Mouse (Mus musculus): ENCODE results near the gene Il21. TPM values are rescaled to one million over a fixed set of nuclear protein-coding genes. Genes with fewer than 3 reads are reported as not detected.

Gene Il21
- polyA plus RNA-seq, 1 experiment from 2014 or later = not detected

- WGBS = 29% methylated on average over 2 of the region's 2 CpGs
- no peak overlapping the region for H3K9ac ChIP-seq (ENCODE audit: low read depth, low read length)
- no peaks in the 10 kb centered on the region for H3K36me3 ChIP-seq (ENCODE audit: insufficient read depth, low read length)
- H3K4me1 ChIP-seq (replicated peaks; ENCODE audit: insufficient read depth, low read length) = no peaks in the 10 kb centered on the region
- DNase-seq (ENCODE audit: low spot score) (no peak), ATAC-seq (replicated peaks; ENCODE audit: low FRiP score, low read depth) (no peak)
- H3K9me3 ChIP-seq (replicated peaks; ENCODE audit: low read length) = no peaks in the 10 kb centered on the region
- H3K27ac ChIP-seq = no peak overlapping the region
- TF ChIP-seq CTCF (IDR thresholded peaks at IDR 0.05; ENCODE audit: low read depth) = no peak
- no peak overlapping the region for H3K4me2 ChIP-seq (ENCODE audit: low read length)
- H3K4me3 ChIP-seq (replicated peaks; ENCODE audit: low read depth, low read length) = no peak overlapping the region
- H3K27me3 ChIP-seq (ENCODE audit: insufficient read depth, low read length) = no peaks in the 10 kb centered on the region
These were observed 51.4 kb downstream of the Il21 start for GRCm38 (mm10) chr3:37181041-37181440.

DNA sequence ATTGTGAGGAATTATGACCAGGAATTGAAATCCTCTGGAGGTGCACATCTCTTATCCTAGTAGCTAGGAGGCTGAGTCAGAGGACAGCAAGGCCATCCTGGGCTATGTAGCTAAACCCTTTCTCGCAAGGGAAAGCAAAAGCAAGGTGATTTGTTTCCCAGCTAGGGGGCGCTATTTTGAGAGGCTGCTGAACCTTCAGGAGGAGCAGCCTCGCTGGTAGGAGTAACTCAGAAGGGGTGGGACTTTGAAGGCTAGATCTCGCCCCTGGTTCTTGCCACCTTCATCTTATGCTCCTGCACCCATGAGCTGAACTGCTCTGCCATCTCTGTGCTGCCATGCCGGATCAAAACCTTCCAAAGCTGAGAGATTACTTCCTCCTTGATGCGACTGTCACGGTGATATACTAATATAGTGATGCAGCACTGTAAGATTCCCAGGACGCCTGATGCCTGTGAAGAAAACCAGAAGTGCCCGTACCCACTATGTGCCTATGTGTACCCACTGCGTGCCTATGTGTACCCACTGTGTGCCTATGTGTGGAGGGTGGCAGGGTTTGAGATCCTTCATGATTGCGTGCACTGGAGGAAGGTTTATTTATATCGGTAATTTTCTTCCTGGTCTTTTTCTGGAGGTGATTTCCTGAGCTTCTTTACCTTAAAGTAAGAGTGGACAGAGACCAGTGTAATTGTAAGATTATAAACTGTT lies 52.2 kb downstream of the Il21 start:
- no peak for DNase-seq (ENCODE audit: low spot score)
- WGBS = 84% methylated on average over 12 of the region's 12 CpGs
- H3K9ac ChIP-seq (ENCODE audit: low read depth, low read length) = no peak overlapping the region
- no peak overlapping the region for H3K4me3 ChIP-seq (replicated peaks; ENCODE audit: low read depth, low read length)
- no peaks in the 10 kb centered on the region for H3K27me3 ChIP-seq (ENCODE audit: insufficient read depth, low read length)
- H3K4me1 ChIP-seq (replicated peaks; ENCODE audit: insufficient read depth, low read length) = no peaks in the 10 kb centered on the region
- peak; percentile 46 for TF ChIP-seq CTCF (IDR thresholded peaks at IDR 0.05; ENCODE audit: low read depth)
- no peak overlapping the region for H3K4me2 ChIP-seq (ENCODE audit: low read length)
- ATAC-seq (replicated peaks; ENCODE audit: low FRiP score, low read depth) = no peak
- no peak overlapping the region for H3K27ac ChIP-seq
- no peaks in the 10 kb centered on the region for H3K9me3 ChIP-seq (replicated peaks; ENCODE audit: low read length)
- H3K36me3 ChIP-seq (ENCODE audit: insufficient read depth, low read length) = no peaks in the 10 kb centered on the region

DNA sequence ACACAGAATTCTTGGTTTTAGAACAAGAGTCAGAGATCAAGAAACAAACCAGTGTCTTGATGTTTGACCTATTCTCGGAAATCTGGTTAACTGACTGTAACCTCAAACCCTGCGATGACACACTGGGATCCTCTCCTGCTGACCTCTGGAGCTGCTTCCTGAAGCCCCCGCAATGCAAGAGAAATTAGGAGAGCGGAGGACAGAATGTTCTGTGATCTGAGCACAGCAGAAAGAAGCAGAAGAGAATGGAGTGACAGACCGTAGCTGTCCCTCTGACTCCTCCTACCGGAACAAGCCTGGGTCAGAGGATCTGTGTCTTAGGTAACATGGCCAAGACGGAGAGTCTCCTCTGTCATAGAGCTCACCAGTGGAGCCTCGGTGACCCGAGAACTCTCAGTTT lies 53.0 kb downstream of the Il21 start:
- H3K27me3 ChIP-seq (ENCODE audit: insufficient read depth, low read length) = no peaks in the 10 kb centered on the region
- DNase-seq (ENCODE audit: low spot score) = no peak
- TF ChIP-seq CTCF (IDR thresholded peaks at IDR 0.05; ENCODE audit: low read depth) = no peak
- no peak overlapping the region for H3K27ac ChIP-seq
- H3K9me3 ChIP-seq (replicated peaks; ENCODE audit: low read length) = no peaks in the 10 kb centered on the region
- ATAC-seq (replicated peaks; ENCODE audit: low FRiP score, low read depth) = no peak
- H3K36me3 ChIP-seq (ENCODE audit: insufficient read depth, low read length) = no peaks in the 10 kb centered on the region
- no peak overlapping the region for H3K9ac ChIP-seq (ENCODE audit: low read depth, low read length)
- H3K4me2 ChIP-seq (ENCODE audit: low read length) = no peak overlapping the region
- no peaks in the 10 kb centered on the region for H3K4me1 ChIP-seq (replicated peaks; ENCODE audit: insufficient read depth, low read length)
- WGBS = 68% methylated on average over 9 of the region's 9 CpGs
- H3K4me3 ChIP-seq (replicated peaks; ENCODE audit: low read depth, low read length) = no peak overlapping the region

- no peak overlapping the region for H3K4me3 ChIP-seq (replicated peaks; ENCODE audit: low read depth, low read length)
- H3K4me2 ChIP-seq (ENCODE audit: low read length) = no peak overlapping the region
- DNase-seq (ENCODE audit: low spot score) (no peak), ATAC-seq (replicated peaks; ENCODE audit: low FRiP score, low read depth) (no peak)
- no peaks in the 10 kb centered on the region for H3K27me3 ChIP-seq (ENCODE audit: insufficient read depth, low read length)
- H3K4me1 ChIP-seq (replicated peaks; ENCODE audit: insufficient read depth, low read length) = no peaks in the 10 kb centered on the region
- WGBS = 63% methylated on average over 10 of the region's 10 CpGs
- no peak for TF ChIP-seq CTCF (IDR thresholded peaks at IDR 0.05; ENCODE audit: low read depth)
- no peaks in the 10 kb centered on the region for H3K9me3 ChIP-seq (replicated peaks; ENCODE audit: low read length)
- H3K27ac ChIP-seq = no peak overlapping the region
- no peak overlapping the region for H3K9ac ChIP-seq (ENCODE audit: low read depth, low read length)
- no peaks in the 10 kb centered on the region for H3K36me3 ChIP-seq (ENCODE audit: insufficient read depth, low read length)
These were observed 57.5 kb downstream of the Il21 start for GRCm38 (mm10) chr3:37174711-37175572.

DNA sequence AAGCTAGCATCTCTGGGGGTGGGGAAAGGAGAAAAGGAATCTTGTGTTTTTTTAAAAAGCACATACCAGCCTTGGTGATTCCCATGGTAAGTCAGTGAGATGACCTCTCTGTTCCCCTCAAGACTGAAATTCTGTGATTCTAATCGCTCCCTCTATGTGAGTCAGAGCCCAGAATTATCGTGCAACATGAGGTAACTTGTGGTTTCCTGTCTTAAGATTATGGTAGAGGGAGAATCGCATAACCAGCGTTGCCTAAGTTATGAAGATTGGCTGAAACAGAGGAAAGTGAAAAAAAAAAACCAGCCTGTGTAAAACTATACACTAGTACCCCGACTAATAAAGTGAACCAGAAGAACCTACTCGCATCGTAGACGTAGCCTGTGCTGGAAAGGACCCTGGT lies 59.2 kb downstream of the Il21 start:
- no peak overlapping the region for H3K9ac ChIP-seq (ENCODE audit: low read depth, low read length)
- H3K4me3 ChIP-seq (replicated peaks; ENCODE audit: low read depth, low read length) = no peak overlapping the region
- H3K27me3 ChIP-seq (ENCODE audit: insufficient read depth, low read length) = no peaks in the 10 kb centered on the region
- no peaks in the 10 kb centered on the region for H3K36me3 ChIP-seq (ENCODE audit: insufficient read depth, low read length)
- no peaks in the 10 kb centered on the region for H3K4me1 ChIP-seq (replicated peaks; ENCODE audit: insufficient read depth, low read length)
- no peak overlapping the region for H3K4me2 ChIP-seq (ENCODE audit: low read length)
- TF ChIP-seq CTCF (IDR thresholded peaks at IDR 0.05; ENCODE audit: low read depth) = no peak
- 87% methylated on average over 8 of the region's 8 CpGs for WGBS
- no peak overlapping the region for H3K27ac ChIP-seq
- H3K9me3 ChIP-seq (replicated peaks; ENCODE audit: low read length) = no peaks in the 10 kb centered on the region
- no peak for ATAC-seq (replicated peaks; ENCODE audit: low FRiP score, low read depth)
- no peak for DNase-seq (ENCODE audit: low spot score)

Small RNA genes within 50 kb of the gene (microRNA-seq; reads per million reads assigned to microRNA genes)
- gene Gm24169 = not detected

Other genes with a start within 250 kb of the Il21 start
- gene Adad1, start 169.1 kb downstream of the Il21 start, polyA plus RNA-seq (2015; fragmentation: Nextera tagmentation; extraction: Ambion mirVana) = 0.11 and 0.31 TPM in 2 replicates
- 0.46 and 0.61 TPM in 2 replicates for gene Il2, start 106.7 kb downstream of the Il21 start, polyA plus RNA-seq (2015; fragmentation: Nextera tagmentation; extraction: Ambion mirVana)
- gene Bbs12, start 79.9 kb upstream of the Il21 start, polyA plus RNA-seq (2015; fragmentation: Nextera tagmentation; extraction: Ambion mirVana) = 7.7 and 8.0 TPM in 2 replicates
- 3.7 and 4.1 TPM in 2 replicates for gene Cetn4, start 80.1 kb upstream of the Il21 start, polyA plus RNA-seq (2015; fragmentation: Nextera tagmentation; extraction: Ambion mirVana)
- 1.3 and 1.6 TPM in 2 replicates for gene Fgf2, start 115.7 kb upstream of the Il21 start, polyA plus RNA-seq (2015; fragmentation: Nextera tagmentation; extraction: Ambion mirVana)
- gene Spata5, start 187.3 kb upstream of the Il21 start, polyA plus RNA-seq (2015; fragmentation: Nextera tagmentation; extraction: Ambion mirVana) = 39.5 and 44.8 TPM in 2 replicates
- gene Nudt6, start 187.6 kb upstream of the Il21 start, polyA plus RNA-seq (2015; fragmentation: Nextera tagmentation; extraction: Ambion mirVana) = 13.3 and 18.2 TPM in 2 replicates

Measured in kidney, postnatal 0 days (tissue).